ENCODE assay signal across 27 mouse cellular contexts in the genomic region with DNA sequence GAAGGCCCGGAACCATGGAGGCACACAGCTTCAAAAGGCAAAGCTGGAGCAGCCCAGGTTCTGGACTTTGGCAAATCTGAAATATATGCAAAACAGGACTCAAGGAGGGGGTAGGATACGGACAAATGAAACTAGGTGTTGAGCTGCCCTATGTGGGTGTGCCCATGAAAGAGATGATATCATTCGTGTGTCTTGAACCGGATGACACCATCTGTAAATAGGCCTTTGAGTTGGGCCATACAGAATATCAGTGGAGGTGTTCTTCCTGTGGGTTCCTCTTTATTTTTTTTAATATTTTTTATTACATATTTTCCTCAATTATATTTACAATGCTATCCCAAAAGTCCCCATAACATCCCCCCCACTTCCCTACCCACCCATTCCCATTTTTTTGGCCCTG.
"Had no signal": no experiment of that assay in that cellular context is flagged by ENCODE, and none has a peak within 500 bp of the region (broad histone marks: within the 10 kb centered on the region; RNA-seq: fewer than 3 reads in every experiment).

No protein-coding gene starts in this region.

- H3K4me2 ChIP-seq: embryonic facial prominence, embryonic 12.5 days; embryonic facial prominence, embryonic 13.5 days; embryonic facial prominence, embryonic 15.5 days; forebrain, embryonic 12.5 days; forebrain, embryonic 15.5 days had no signal

- ATAC-seq: forebrain, embryonic 14.5 days; forebrain, embryonic 15.5 days; forebrain, embryonic 16.5 days; forebrain, postnatal 0 days had no signal

- H3K4me3 ChIP-seq: embryonic facial prominence, embryonic 10.5 days; embryonic facial prominence, embryonic 12.5 days; embryonic facial prominence, embryonic 13.5 days; embryonic facial prominence, embryonic 15.5 days; erythroblast, embryonic 14.5 days; forebrain, embryonic 10.5 days; forebrain, embryonic 12.5 days; forebrain, embryonic 15.5 days; gastrocnemius, adult 2 months; heart, adult 2 months had no signal

- DNase-seq: cerebellum, adult 2 months; cerebellum, adult 8-10 months; cerebellum, adult 9-10 months; cerebellum, adult 9-11 months; cerebellum, postnatal 10 days; cerebellum, postnatal 14 days; cerebellum, postnatal 25 days; cerebellum, postnatal 36 days; embryo, embryonic 11 days; forebrain, postnatal 0 days; gastrocnemius, adult 2 months; gastrocnemius, postnatal 10 days; gastrocnemius, postnatal 14 days; gastrocnemius, postnatal 25 days; gastrocnemius, postnatal 36 days; heart, adult 18-20 months; heart, adult 2 months had no signal

- H3K9me3 ChIP-seq: embryonic facial prominence, embryonic 10.5 days; embryonic facial prominence, embryonic 12.5 days; embryonic facial prominence, embryonic 13.5 days; embryonic facial prominence, embryonic 15.5 days; forebrain, embryonic 10.5 days; forebrain, embryonic 12.5 days; forebrain, embryonic 15.5 days had no signal

- H3K27me3 ChIP-seq: embryonic facial prominence, embryonic 12.5 days; embryonic facial prominence, embryonic 13.5 days; embryonic facial prominence, embryonic 15.5 days; forebrain, embryonic 12.5 days; forebrain, embryonic 15.5 days had no signal

- H3K27ac ChIP-seq: embryonic facial prominence, embryonic 10.5 days; embryonic facial prominence, embryonic 12.5 days; embryonic facial prominence, embryonic 13.5 days; embryonic facial prominence, embryonic 15.5 days; forebrain, embryonic 10.5 days; forebrain, embryonic 12.5 days; forebrain, embryonic 15.5 days; gastrocnemius, adult 2 months; heart, adult 2 months had no signal

- H3K9ac ChIP-seq: embryonic facial prominence, embryonic 12.5 days; embryonic facial prominence, embryonic 13.5 days; embryonic facial prominence, embryonic 15.5 days; forebrain, embryonic 12.5 days; forebrain, embryonic 15.5 days; forebrain, postnatal 0 days had no signal

- H3K36me3 ChIP-seq: embryonic facial prominence, embryonic 10.5 days; embryonic facial prominence, embryonic 12.5 days; embryonic facial prominence, embryonic 13.5 days; embryonic facial prominence, embryonic 15.5 days; forebrain, embryonic 10.5 days; forebrain, embryonic 12.5 days; forebrain, embryonic 15.5 days had no signal

- H3K4me1 ChIP-seq: embryonic facial prominence, embryonic 10.5 days; embryonic facial prominence, embryonic 12.5 days; embryonic facial prominence, embryonic 13.5 days; embryonic facial prominence, embryonic 15.5 days; forebrain, embryonic 10.5 days; forebrain, embryonic 12.5 days; forebrain, embryonic 15.5 days had no signal
